ENCODE assay signal across 1 mouse cellular context in the genomic region with DNA sequence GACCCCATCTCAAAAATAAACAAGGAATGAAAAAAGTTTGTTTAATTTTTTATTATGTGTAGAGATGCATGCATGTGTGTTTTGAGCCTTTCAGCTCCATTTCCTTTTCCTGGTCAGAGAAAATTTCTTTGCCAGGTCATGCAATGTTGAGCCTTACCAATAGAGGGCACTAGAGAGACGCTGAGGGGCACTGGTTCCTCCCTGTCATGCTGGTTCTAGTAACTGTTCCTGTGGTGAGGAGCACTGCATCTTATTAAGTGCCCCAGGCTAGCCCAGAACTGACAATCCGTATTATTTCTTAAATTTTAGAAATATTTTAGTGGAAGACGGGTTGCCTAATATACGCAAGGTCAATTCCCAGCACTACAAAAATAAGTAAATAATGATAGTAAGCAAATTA.
A peak's percentile ranks its signal among the peaks of the same experiment; 100 is the strongest.
TF ChIP-seq lines count a peak whose summit lies in the region.

No protein-coding gene starts in this region.

TF ChIP-seq in MEL, 35 proteins besides CTCF, POLR2A, EP300 and RAD21 (continued from another document):
- TF ChIP-seq ZC3H11A (IDR thresholded peaks at IDR 0.05; ENCODE audit: low read depth, low read length), result peak; percentile 92
- TF ChIP-seq RCOR1 (IDR thresholded peaks at IDR 0.05; ENCODE audit: low read depth, low read length), result no peak
- no peak for TF ChIP-seq SIN3A (IDR thresholded peaks at IDR 0.05; ENCODE audit: low read length)
- no peak for TF ChIP-seq UBTF (IDR thresholded peaks at IDR 0.05; ENCODE audit: borderline replicate concordance, insufficient read depth, low read depth, low read length)
- no peak for TF ChIP-seq POLR2AphosphoS5 (IDR thresholded peaks at IDR 0.05; ENCODE audit: borderline replicate concordance, low read depth, low read length)
- TF ChIP-seq TAL1 (IDR thresholded peaks at IDR 0.05; ENCODE audit: low read length), result no peak
- TF ChIP-seq ZNF384 (IDR thresholded peaks at IDR 0.05; ENCODE audit: low read depth, low read length), result peak; percentile 13; the same call in 1 of the 2 replicates
- no peak for TF ChIP-seq GABPA (IDR thresholded peaks at IDR 0.05; ENCODE audit: low read depth, low read length)
- no peak for TF ChIP-seq E2F4 (IDR thresholded peaks at IDR 0.05; ENCODE audit: borderline replicate concordance, low read depth, low read length)
- no peak for TF ChIP-seq KAT2A (conservative IDR thresholded peaks at IDR 0.05; ENCODE audit: low read depth, low read length)
- no peak for TF ChIP-seq TCF12 (IDR thresholded peaks at IDR 0.05; ENCODE audit: low read depth, low read length)
- peak; percentile 96 for TF ChIP-seq SMC3 (IDR thresholded peaks at IDR 0.05; ENCODE audit: low read depth, low read length)
- TF ChIP-seq MAZ (IDR thresholded peaks at IDR 0.05; ENCODE audit: low read depth, low read length), result no peak
- no peak for TF ChIP-seq MYB (IDR thresholded peaks at IDR 0.05; ENCODE audit: low read depth, low read length)
- TF ChIP-seq MAX (IDR thresholded peaks at IDR 0.05; ENCODE audit: low read length), result no peak
